Mouse (Mus musculus) megakaryocyte progenitor cell, adult 5-6 weeks (primary cell): ENCODE data around the gene Ythdf1. TPM values are rescaled to one million over a fixed set of nuclear protein-coding genes. Genes with fewer than 3 reads are reported as not detected.

Experiments
- ATAC-seq: replicated peaks from 2 replicates; pipeline ENCODE4 v1.8.0; 2016; ENCODE audit warnings: mild to moderate bottlenecking, moderate TSS enrichment, inconsistent platforms; ENCODE audit not compliant: poor library complexity
- total RNA-seq, 2 experiments: library from RNA; stranded (forward) in 1 of 2; stranded (reverse) in 1 of 2; fragments of 157-497, 149-512 nt in 1 of 2; fragments of 200-1000 nt in 1 of 2; gene quantifications; 2 replicates each; pipeline versions ENCODE4 v1.2.3 to v1.2.4; 2015 to 2017

Ythdf1 gene
- total RNA-seq, 2 experiments from 2014 or later, result 27.0 to 69.2 TPM

GRCm38 (mm10) chr2:180889271-180889920, 31.4 kb downstream of the Ythdf1 start:
- ATAC-seq, result no peak

GRCm38 (mm10) chr2:180885270-180885669, 35.5 kb downstream of the Ythdf1 start:
- ATAC-seq, result no peak

GRCm38 (mm10) chr2:180881281-180881680, 39.5 kb downstream of the Ythdf1 start:
- no peak for ATAC-seq

GRCm38 (mm10) chr2:180879365-180880067, 41.2 kb downstream of the Ythdf1 start:
- no peak for ATAC-seq

GRCm38 (mm10) chr2:180870006-180870405, 50.7 kb downstream of the Ythdf1 start:
- ATAC-seq, result no peak

GRCm38 (mm10) chr2:180861561-180861960, 59.2 kb downstream of the Ythdf1 start:
- ATAC-seq, result no peak

- no peak for ATAC-seq
These were observed 63.6 kb downstream of the Ythdf1 start for GRCm38 (mm10) chr2:180857121-180857520.

- no peak for ATAC-seq
These were observed 65.7 kb downstream of the Ythdf1 start for GRCm38 (mm10) chr2:180855005-180855544.

Other genes starting within 250 kb of the Ythdf1 start
- 33.0 and 37.4 TPM in 2 replicates for gene Dido1, start 210.9 kb downstream of the Ythdf1 start, total RNA-seq (2015)
- 42.9 and 56.0 TPM in 2 replicates for gene Dido1, start 210.9 kb downstream of the Ythdf1 start, total RNA-seq (2017)
- 59.6 and 70.9 TPM in 2 replicates for gene Gid8, start 210.8 kb downstream of the Ythdf1 start, total RNA-seq (2015)
- gene Gid8, start 210.8 kb downstream of the Ythdf1 start, total RNA-seq (2017), result 55.9 and 73.9 TPM in 2 replicates
- gene Slc17a9, start 195.7 kb downstream of the Ythdf1 start, total RNA-seq (2015), result 16.6 and 17.4 TPM in 2 replicates
- 8.0 and 8.4 TPM in 2 replicates for gene Slc17a9, start 195.7 kb downstream of the Ythdf1 start, total RNA-seq (2017)
- not detected in 2 replicates for gene Bhlhe23, start 144.0 kb downstream of the Ythdf1 start, total RNA-seq (2015)
- gene Bhlhe23, start 144.0 kb downstream of the Ythdf1 start, total RNA-seq (2017), result not detected in 2 replicates
- not detected in 2 replicates for gene Birc7, start 8.1 kb upstream of the Ythdf1 start, total RNA-seq (2015)
- not detected in 2 replicates for gene Birc7, start 8.1 kb upstream of the Ythdf1 start, total RNA-seq (2017)
- not detected in 2 replicates for gene Nkain4, start 33.8 kb upstream of the Ythdf1 start, total RNA-seq (2015)
- gene Nkain4, start 33.8 kb upstream of the Ythdf1 start, total RNA-seq (2017), result not detected in 2 replicates
- gene Arfgap1, start 46.3 kb upstream of the Ythdf1 start, total RNA-seq (2015), result 15.6 and 19.1 TPM in 2 replicates
- gene Arfgap1, start 46.3 kb upstream of the Ythdf1 start, total RNA-seq (2017), result 30.0 and 32.2 TPM in 2 replicates
- gene Col20a1, start 65.6 kb upstream of the Ythdf1 start, total RNA-seq (2015), result 0.12 and 0.42 TPM in 2 replicates
- 0.10 TPM in 1 of 2 replicates, not detected in the other for gene Col20a1, start 65.6 kb upstream of the Ythdf1 start, total RNA-seq (2017)
- not detected in 2 replicates for gene Chrna4, start 122.6 kb upstream of the Ythdf1 start, total RNA-seq (2015)
- not detected in 2 replicates for gene Chrna4, start 122.6 kb upstream of the Ythdf1 start, total RNA-seq (2017)
- gene Kcnq2, start 214.4 kb upstream of the Ythdf1 start, total RNA-seq (2015), result not detected in 2 replicates
- gene Kcnq2, start 214.4 kb upstream of the Ythdf1 start, total RNA-seq (2017), result not detected in 2 replicates
- gene Eef1a2, start 236.1 kb upstream of the Ythdf1 start, total RNA-seq (2015), result not detected in 2 replicates
- not detected in 2 replicates for gene Eef1a2, start 236.1 kb upstream of the Ythdf1 start, total RNA-seq (2017)